Mouse (Mus musculus) embryonic stem cell, embryonic (primary cell): ENCODE measurements around the gene Cck.

Experiments used
- CTCF ChIA-PET, 4 experiments: fragments of 300-600 bp in 2 of 4; fragments of 350-600 bp in 2 of 4; sonication (Branson Sonifier 250); formaldehyde crosslinking; loops; one replicate each; lab custom pipeline; 2022; ENCODE audit warnings: inconsistent platforms in 2 of 4; lab: Charles Lee
- POLR2A ChIA-PET, 4 experiments: fragments of 300-600 bp in 2 of 4; fragments of 350-600 bp in 2 of 4; sonication (Branson Sonifier 250); formaldehyde crosslinking; loops; one replicate each; lab custom pipeline; 2022; ENCODE audit warnings: antibody characterized with exemption in 4 of 4, inconsistent platforms in 1 of 4; lab: Charles Lee

Gene Cck

GRCm38 (mm10) chr9:121495529-121495928 lies at the start of gene Cck:
Gene Cck (minus strand): TSS chr9:121495694.
- POLR2A ChIA-PET: interaction anchor here in 2 of 4 experiments (0.7 to 1.4 kb wide), 5 partner anchors 16 to 1043 kb away, joined by 3 to 4 read pairs (median 3); no protein-coding TSS in a partner anchor
- CTCF ChIA-PET: interaction anchor here (0.5 to 1.6 kb wide), 10 partner anchors 9 to 767 kb away, joined by 3 to 7 read pairs (median 3); no protein-coding TSS in a partner anchor

- POLR2A ChIA-PET: interaction anchor here in 1 of 4 experiments (1.2 kb wide), 1 partner anchor 71 kb away, joined by 3 read pairs; no protein-coding TSS in a partner anchor
- CTCF ChIA-PET: interaction anchor here in 1 of 4 experiments (0.8 kb wide), 1 partner anchor 128 kb away, joined by 3 read pairs; no protein-coding TSS in a partner anchor
Observed at GRCm38 (mm10) chr9:121541530-121541929, 46.0 kb upstream of the Cck start.

- POLR2A ChIA-PET: no interaction called here
Observed at GRCm38 (mm10) chr9:121532626-121533025, 37.1 kb upstream of the Cck start.

GRCm38 (mm10) chr9:121528605-121529357 lies 33.3 kb upstream of the Cck start:
- ChIA-PET POLR2A (no interaction called here), CTCF (no interaction called here)

More at GRCm38 (mm10) chr9:121532626-121533025, 37.1 kb upstream of the Cck start:
- CTCF ChIA-PET: no interaction called here

GRCm38 (mm10) chr9:121526171-121526570 lies 30.7 kb upstream of the Cck start:
- ChIA-PET POLR2A (no interaction called here), CTCF (interaction anchor here in 1 of 4 experiments (1.2 kb wide), 1 partner anchor 20 kb away, joined by 3 read pairs; no protein-coding TSS in a partner anchor)

GRCm38 (mm10) chr9:121520047-121520446 lies 24.6 kb upstream of the Cck start:
- CTCF ChIA-PET: interaction anchor here in 1 of 4 experiments (0.8 kb wide), 1 partner anchor 85 kb away, joined by 5 read pairs; no protein-coding TSS in a partner anchor
- POLR2A ChIA-PET: interaction anchor here in 1 of 4 experiments (0.6 to 0.7 kb wide), 2 partner anchors 53 to 790 kb away, joined by 3 to 6 read pairs; no protein-coding TSS in a partner anchor

GRCm38 (mm10) chr9:121514462-121514861 lies 19.0 kb upstream of the Cck start:
- ChIA-PET POLR2A (no interaction called here), CTCF (interaction anchor here in 2 of 4 experiments (0.6 kb wide), 2 partner anchors 26 to 52 kb away, joined by 3 read pairs; no protein-coding TSS in a partner anchor)

- POLR2A ChIA-PET: interaction anchor here in 2 of 4 experiments (0.5 to 0.9 kb wide), 2 partner anchors 17 to 39 kb away, joined by 3 to 4 read pairs; partner anchors contain the start of gene Cck (in 1 of the 2)
- CTCF ChIA-PET: interaction anchor here in 1 of 4 experiments (1.3 kb wide), 1 partner anchor 35 kb away, joined by 3 read pairs; no protein-coding TSS in a partner anchor
Observed at GRCm38 (mm10) chr9:121511911-121512310, 16.4 kb upstream of the Cck start.

DNA sequence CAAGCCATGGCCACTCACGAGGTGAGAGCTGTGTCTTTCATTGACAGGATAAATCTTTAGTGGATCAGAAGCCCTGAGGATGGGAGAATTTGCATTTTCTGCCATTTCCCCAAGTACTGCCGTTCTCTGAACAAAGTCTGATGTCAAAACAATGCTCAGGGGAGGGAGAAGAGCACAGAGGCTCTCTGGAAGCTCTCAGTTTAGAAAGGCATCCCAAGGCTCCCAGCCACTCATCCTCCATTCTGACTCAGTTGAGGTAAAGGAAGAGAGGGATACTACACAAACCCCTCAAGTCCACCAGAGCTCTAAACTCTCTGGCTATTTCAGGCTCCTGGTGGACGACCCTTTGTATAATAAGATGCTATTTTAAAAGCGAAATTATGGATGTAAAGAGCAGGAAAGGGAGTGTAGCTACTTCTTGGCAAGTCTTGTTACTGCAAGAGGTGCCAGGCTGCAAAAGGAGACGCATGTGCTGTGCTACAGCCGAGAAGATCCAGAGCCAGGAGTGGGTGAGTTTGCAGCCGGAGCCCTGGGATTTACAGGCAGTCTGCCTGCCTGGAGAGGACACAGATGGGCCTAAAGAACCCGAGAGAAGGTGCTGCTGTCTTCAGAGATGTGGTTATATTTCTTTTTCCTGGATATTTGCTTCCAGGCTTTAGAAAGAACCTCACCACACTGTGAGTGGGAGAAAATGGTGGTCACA lies 11.1 kb upstream of the Cck start:
- POLR2A ChIA-PET: no interaction called here

DNA sequence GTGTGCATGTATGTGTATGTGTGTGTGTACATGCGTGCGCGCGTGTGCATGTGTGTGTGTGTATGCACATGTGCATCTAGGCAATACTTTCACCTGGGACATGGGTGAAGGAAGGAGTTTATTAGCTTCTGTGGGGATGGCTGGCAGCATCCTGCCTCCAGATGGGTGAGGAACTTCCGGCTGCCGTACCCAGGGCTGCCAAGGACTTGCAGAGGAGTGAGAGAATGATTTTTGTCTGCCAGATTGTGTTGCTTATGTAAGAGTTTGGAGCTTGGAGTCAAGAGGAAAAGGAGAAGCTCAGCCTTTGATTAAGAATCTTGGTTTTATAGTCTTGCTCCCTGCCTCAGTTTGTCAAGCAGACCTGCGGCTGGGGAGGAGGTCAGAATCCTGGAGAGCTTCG lies 9.9 kb upstream of the Cck start:
- ChIA-PET POLR2A (no interaction called here), CTCF (interaction anchor here in 2 of 4 experiments (0.8 to 1.1 kb wide), 2 partner anchors 10 to 346 kb away, joined by 3 to 8 read pairs; partner anchors contain the start of gene Cck (in 1 of the 2))

More for the DNA sequence above, 11.1 kb upstream of the Cck start:
- CTCF ChIA-PET: interaction anchor here in 1 of 4 experiments (0.9 to 1.0 kb wide), 2 partner anchors 19 to 30 kb away, joined by 3 read pairs; no protein-coding TSS in a partner anchor

DNA sequence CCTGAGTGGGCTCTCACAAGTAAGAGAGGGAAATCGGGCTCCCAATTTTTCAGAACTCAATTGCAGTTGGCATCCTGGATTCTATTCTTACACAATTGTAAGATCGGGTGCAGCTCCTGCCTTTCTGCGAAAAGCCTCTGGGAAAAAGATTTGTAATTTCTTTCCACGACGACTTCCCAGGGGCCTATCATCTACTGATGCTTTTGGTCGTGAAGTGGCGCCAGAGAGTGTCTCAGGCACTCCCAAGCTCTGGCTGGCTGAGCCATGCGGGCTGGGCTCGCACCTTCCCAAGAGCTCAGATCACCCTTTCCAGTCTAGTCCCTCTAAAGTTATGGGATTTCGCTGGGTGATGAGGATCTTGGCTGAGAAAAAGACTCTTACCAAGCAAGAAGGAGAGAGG lies 608 bp upstream of the Cck start:
- POLR2A ChIA-PET: interaction anchor here in 1 of 4 experiments (0.6 kb wide), 2 partner anchors 12 to 641 kb away, joined by 3 to 4 read pairs; no protein-coding TSS in a partner anchor
- CTCF ChIA-PET: interaction anchor here in 3 of 4 experiments (0.5 to 1.6 kb wide), 6 partner anchors 16 to 1072 kb away, joined by 3 to 7 read pairs (median 3); no protein-coding TSS in a partner anchor

DNA sequence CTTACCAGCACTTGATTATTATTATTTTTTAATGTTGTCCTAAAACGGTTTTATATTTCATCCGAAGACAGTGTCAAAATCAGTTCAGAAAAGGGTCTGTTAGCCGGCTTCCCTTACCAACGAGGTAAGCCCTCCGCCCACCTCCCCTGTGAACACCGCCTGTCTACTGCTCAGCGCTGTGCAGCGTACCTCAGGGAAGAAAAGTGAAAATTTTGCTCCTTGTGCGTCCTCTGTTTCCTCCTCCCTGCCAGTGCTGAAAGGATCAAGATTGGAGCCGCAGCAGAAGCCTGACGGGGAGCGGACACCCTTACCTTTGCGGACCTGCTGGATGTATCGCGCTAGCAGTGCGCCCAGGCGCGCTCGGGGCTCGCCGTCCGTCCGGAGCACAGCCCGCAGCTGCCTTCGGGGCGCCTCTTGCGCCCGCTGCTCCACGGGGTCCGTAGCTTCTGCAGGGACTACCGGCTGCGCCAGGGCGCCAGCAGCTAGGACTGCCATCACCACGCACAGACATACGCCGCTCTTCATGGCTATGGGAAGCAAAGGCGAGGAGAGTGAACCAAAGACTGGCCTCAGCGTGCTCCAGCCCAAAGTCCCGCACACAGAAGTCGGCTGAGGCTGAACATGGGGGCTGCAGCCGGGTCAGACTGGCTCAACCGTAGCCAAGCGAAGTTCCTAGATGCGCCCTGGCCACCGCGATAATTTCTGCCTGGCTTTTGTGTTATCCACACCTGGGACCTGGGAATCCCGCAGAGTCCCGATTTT lies 1.3 kb downstream of the Cck start:
- POLR2A ChIA-PET: interaction anchor here in 3 of 4 experiments (0.6 to 1.5 kb wide), 5 partner anchors 14 to 211 kb away, joined by 3 to 12 read pairs (median 3); partner anchors contain the start of gene Sec22c (in 1 of the 3)
- CTCF ChIA-PET: interaction anchor here (0.6 to 2.6 kb wide), 8 partner anchors 17 to 1198 kb away, joined by 3 to 14 read pairs (median 4); no protein-coding TSS in a partner anchor

DNA sequence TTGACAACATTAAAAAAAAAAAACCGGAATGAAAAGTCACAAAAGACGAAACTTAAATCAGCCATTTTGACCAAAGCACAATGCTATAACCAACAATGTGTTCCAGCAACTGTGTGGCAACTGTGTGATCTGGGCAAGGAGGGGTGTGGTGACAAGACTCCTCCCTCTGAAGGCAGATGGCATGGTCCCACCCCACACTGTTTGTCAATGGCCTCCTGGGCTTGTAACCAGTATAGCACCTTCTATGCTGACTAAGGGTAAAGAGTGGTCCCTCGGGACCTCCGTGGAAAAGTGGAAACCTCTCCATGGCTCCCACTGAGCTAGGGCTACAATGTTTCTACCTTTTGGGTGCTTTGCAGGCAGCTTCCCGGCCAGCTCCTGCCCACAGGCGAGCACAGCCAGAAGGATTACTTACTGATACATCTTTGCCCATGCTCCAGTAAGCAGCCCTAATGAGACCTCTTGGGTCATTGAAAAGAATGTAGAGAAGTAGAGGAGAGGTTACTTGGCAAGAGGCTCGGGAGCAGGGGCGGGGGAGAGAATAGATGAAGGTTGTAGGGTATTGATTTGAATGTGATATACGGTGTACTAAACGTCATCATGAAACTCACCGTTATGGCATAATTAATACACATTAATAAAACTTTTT lies 3.8 kb downstream of the Cck start:
- POLR2A ChIA-PET: no interaction called here
- CTCF ChIA-PET: interaction anchor here in 2 of 4 experiments (0.6 to 1.5 kb wide), 4 partner anchors 12 to 146 kb away, joined by 3 to 13 read pairs (median 4); no protein-coding TSS in a partner anchor

DNA sequence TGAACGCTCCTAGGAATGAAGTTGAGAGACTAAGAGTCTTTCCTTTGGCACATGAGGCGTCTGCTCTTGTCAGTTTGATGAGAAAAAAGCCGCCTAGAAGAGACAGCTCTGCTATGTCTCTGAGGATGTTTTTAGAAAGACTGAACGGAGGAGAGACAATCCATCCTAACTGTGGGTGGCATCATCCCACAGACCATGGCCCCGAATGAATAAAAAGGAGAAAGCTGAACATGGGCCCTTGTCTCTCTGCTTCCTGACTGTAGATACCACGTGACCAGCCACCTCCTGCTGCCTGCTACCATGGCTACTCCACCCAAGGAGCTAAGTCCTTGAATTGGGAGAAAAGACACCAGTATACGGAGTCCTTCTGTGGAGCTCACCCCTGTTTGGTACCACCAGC lies 8.3 kb downstream of the Cck start:
- POLR2A ChIA-PET: interaction anchor here in 1 of 4 experiments (1.1 kb wide), 1 partner anchor 232 kb away, joined by 5 read pairs; no protein-coding TSS in a partner anchor
- CTCF ChIA-PET: interaction anchor here in 3 of 4 experiments (0.9 to 1.9 kb wide), 3 partner anchors 10 to 192 kb away, joined by 3 to 4 read pairs (median 4); no protein-coding TSS in a partner anchor

DNA sequence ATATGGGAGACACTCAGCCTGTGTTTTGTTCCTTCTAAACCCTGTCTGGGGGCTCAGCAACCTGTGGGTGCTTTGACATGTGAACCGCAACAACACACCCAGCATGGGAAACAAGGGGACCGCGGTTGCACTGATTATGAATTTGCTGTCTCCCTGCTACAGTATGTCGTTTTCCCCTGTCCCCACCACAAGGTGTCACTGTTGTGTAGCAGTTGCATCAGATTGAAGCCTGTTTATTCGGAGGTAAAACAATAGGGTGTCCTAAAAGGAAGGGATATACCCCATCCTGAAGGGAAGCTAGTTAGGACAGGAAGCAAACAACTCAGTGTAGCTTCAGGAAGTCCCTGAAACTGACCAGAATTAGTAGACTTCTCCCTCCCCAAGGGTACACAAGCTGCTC lies 16.0 kb downstream of the Cck start:
- POLR2A ChIA-PET: interaction anchor here in 2 of 4 experiments (0.9 to 2.0 kb wide), 6 partner anchors 10 to 126 kb away, joined by 3 to 5 read pairs (median 3); no protein-coding TSS in a partner anchor

GRCm38 (mm10) chr9:121477305-121477911 lies 18.1 kb downstream of the Cck start:
- POLR2A ChIA-PET: interaction anchor here in 3 of 4 experiments (0.6 to 11.4 kb wide), 19 partner anchors 12 to 1535 kb away, joined by 3 to 161 read pairs (median 3); partner anchors contain the start of genes Ss18l2 (in 1 of the 3) and Vipr1 (in 1 of the 3)
- CTCF ChIA-PET: interaction anchor here (0.5 to 3.2 kb wide), 101 partner anchors 9 to 1113 kb away, joined by 3 to 29 read pairs (median 4); partner anchors contain the start of genes Lyzl4 (in 4 of the 4), Vipr1 (in 4 of the 4), Cck (in 1 of the 4) and Higd1a (in 1 of the 4)

More for the DNA sequence above, 16.0 kb downstream of the Cck start:
- CTCF ChIA-PET: interaction anchor here (0.6 to 3.4 kb wide), 43 partner anchors 10 to 349 kb away, joined by 3 to 44 read pairs (median 4); partner anchors contain the start of genes Cck (in 1 of the 4), Vipr1 (in 1 of the 4) and Zfp651 (in 1 of the 4)
